Mouse (Mus musculus): ENCODE results near the gene Depdc1b.

DNA sequence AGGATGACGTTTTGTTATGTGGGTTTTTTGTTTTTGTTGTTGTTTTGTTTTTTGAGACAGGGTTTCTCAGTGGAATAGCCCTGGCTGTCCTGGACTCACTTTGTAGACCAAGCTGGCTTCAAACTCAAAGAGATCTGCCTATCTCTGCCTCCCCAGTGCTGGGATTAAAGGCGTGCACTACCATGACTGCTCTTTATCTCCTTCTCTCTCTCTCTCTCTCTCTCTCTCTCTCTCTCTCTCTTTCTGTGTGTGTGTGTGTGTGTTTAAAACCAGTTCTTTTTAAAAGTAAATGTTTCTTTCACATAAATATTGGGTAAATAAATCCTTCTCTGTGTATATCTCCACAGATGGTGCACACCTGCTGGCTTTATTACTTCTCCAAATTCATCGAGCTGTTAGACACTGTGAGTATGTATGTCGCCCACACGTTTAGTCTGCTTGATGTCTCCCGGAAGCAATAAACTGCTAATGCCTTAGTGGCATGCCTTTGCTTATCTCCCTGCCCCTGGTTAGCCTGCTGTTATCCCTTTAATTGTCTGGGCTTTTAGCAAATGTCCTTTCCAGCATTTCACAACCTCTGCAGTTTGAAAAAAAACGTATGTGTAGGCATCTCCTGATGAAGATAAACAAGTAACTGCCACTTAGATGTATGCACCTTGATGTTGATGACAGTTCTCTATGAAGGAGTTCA lies 44.5 kb upstream of the Depdc1b start:
- TF ChIP-seq HCFC1 (IDR thresholded peaks at IDR 0.05; ENCODE audit: borderline replicate concordance, insufficient read depth, low read length) (no peak), CHD2 (IDR thresholded peaks at IDR 0.05; ENCODE audit: low read depth, low read length) (no peak), ZC3H11A (IDR thresholded peaks at IDR 0.05; ENCODE audit: borderline replicate concordance, low read depth, low read length) (no peak), ZNF384 (IDR thresholded peaks at IDR 0.05; ENCODE audit: low read depth, low read length) (no peak)

All from ES-E14 (cell line).